Mouse (Mus musculus) kidney, embryonic 15.5 days (tissue): ENCODE results near the gene Fras1. TPM values are rescaled to one million over a fixed set of nuclear protein-coding genes. Genes with fewer than 3 reads are reported as not detected.

Source experiments
- ATAC-seq: fragments of 200-750 bp; cut with Nextera tagmentation; replicated peaks from 2 replicates; pipeline ENCODE4 v1.8.0; 2017; ENCODE audit warnings: moderate TSS enrichment; ENCODE audit not compliant: low FRiP score
- H3K27ac ChIP-seq: fragments of 300-500 bp; sonication (generic); 2 replicates; pipeline ENCODE4 v1.5.1; 2015; ENCODE audit warnings: mild to moderate bottlenecking, inconsistent platforms
- H3K27me3 ChIP-seq: fragments of 300-500 bp; sonication (generic); 2 replicates; pipeline ENCODE4 v1.6.1; 2015; ENCODE audit warnings: inconsistent platforms
- H3K36me3 ChIP-seq: fragments of 300-500 bp; sonication (generic); 2 replicates; pipeline ENCODE4 v1.6.1; 2015; ENCODE audit warnings: inconsistent platforms
- H3K4me1 ChIP-seq: fragments of 300-500 bp; sonication (generic); 2 replicates; pipeline ENCODE4 v1.6.1; 2015; ENCODE audit warnings: inconsistent platforms
- H3K4me2 ChIP-seq: fragments of 300-500 bp; sonication (generic); 2 replicates; pipeline ENCODE4 v1.6.1; 2015; ENCODE audit warnings: moderate library complexity, mild to moderate bottlenecking, inconsistent platforms
- H3K4me3 ChIP-seq: fragments of 300-500 bp; sonication (generic); replicated peaks from 2 replicates; pipeline ENCODE4 v1.5.1; 2015; ENCODE audit warnings: mild to moderate bottlenecking, inconsistent platforms
- H3K9ac ChIP-seq: fragments of 300-500 bp; sonication (generic); 2 replicates; pipeline ENCODE4 v1.6.1; 2015; ENCODE audit warnings: mild to moderate bottlenecking, inconsistent platforms
- H3K9me3 ChIP-seq: fragments of 300-500 bp; sonication (generic); replicated peaks from 2 replicates; pipeline ENCODE4 v1.6.1; 2016; ENCODE audit warnings: inconsistent platforms
- WGBS: fragments of 180-500 bp; shearing (Covaris S2); methylation state at CpG from one replicate; pipeline ENCODE4 v1.1.7; 2015; ENCODE audit warnings: mixed read lengths; 5-methylcytosine and 5-hydroxymethylcytosine counted together
- polyA plus RNA-seq: library from polyadenylated mRNA; unstranded; fragments of >200 nt; fragmentation: Nextera tagmentation; extraction: Ambion mirVana; gene quantifications from 2 replicates; pipeline ENCODE4 v1.2.1, GENCODE M21; 2015

Gene Fras1
- polyA plus RNA-seq, 1 experiment from 2014 or later, result 36.4 TPM

DNA sequence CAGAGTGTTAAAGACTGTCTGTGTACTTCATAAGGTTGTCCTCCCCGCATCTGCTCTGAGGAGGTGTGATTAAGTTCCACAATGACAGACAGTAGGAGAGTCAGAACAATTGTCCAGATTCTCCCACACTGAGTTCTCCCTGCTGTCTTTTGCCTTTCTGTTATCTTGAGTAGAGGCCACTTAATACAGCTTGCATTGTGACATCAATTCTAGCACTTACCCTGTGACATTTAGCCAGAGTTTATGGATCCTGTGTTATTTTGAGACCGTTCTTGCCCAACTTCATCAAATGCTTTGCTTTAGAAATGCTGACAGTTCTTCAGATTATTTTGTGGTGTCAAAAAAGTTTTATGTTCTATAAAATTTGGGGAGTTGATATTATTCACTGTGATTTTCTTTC, 81.5 kb downstream of the Fras1 start:
- H3K4me1 ChIP-seq, result peaks cover 62% of the 10 kb centered on the region
- no peak for ATAC-seq
- no peaks in the 10 kb centered on the region for H3K27me3 ChIP-seq
- H3K4me3 ChIP-seq, result no peak overlapping the region
- no peak overlapping the region for H3K27ac ChIP-seq
- H3K4me2 ChIP-seq, result no peak overlapping the region
- H3K9me3 ChIP-seq, result no peaks in the 10 kb centered on the region
- WGBS, result 60% methylated on average over 2 of the region's 2 CpGs
- H3K9ac ChIP-seq, result no peak overlapping the region
- no peaks in the 10 kb centered on the region for H3K36me3 ChIP-seq

- H3K4me2 ChIP-seq, result no peak overlapping the region
- WGBS, result 40% methylated on average over 4 of the region's 4 CpGs
- H3K9me3 ChIP-seq, result no peaks in the 10 kb centered on the region
Measured at GRCm38 (mm10) chr5:96457436-96457958, 83.7 kb downstream of the Fras1 start.

GRCm38 (mm10) chr5:96459605-96460004, 85.8 kb downstream of the Fras1 start:
- no peaks in the 10 kb centered on the region for H3K36me3 ChIP-seq
- H3K4me1 ChIP-seq, result peaks cover 43% of the 10 kb centered on the region
- ATAC-seq, result no peak
- no peaks in the 10 kb centered on the region for H3K27me3 ChIP-seq
- no peak overlapping the region for H3K4me2 ChIP-seq
- H3K9ac ChIP-seq, result no peak overlapping the region
- peak overlapping the region; percentile 29; the same call in 1 of the 2 replicates for H3K27ac ChIP-seq
- H3K4me3 ChIP-seq, result no peak overlapping the region
- no peaks in the 10 kb centered on the region for H3K9me3 ChIP-seq
- WGBS, result 64% methylated on average over 4 of the region's 4 CpGs

More at GRCm38 (mm10) chr5:96457436-96457958, 83.7 kb downstream of the Fras1 start:
- Histone ChIP-seq H3K27me3 (no peaks in the 10 kb centered on the region), H3K4me3 (no peak overlapping the region), H3K9ac (no peak overlapping the region), H3K27ac (peak overlapping the region; percentile 56), H3K36me3 (no peaks in the 10 kb centered on the region), H3K4me1 (peaks cover 54% of the 10 kb centered on the region)
- ATAC-seq, result no peak

DNA sequence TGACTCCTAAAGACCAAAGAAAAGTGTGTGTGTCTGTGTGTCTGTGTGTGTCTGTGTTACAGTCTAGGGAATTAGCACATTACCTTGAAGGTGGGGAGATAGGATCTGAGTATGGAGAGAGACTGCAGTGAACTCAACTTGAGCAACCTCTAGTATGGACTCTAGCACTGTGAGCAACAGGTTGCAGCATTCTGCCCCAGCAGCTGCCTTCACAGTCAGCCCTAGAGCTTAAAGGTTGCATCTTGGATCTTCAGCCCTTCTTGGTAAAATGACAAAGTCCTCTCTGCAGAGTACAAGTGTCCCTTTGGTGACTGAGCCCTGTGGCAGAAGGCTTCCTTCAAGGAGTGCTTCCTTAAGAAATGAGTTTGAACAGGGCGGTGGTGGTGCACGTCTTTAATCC, 88.4 kb downstream of the Fras1 start:
- Histone ChIP-seq H3K4me3 (no peak overlapping the region), H3K4me1 (peaks cover 35% of the 10 kb centered on the region), H3K9me3 (no peaks in the 10 kb centered on the region), H3K9ac (no peak overlapping the region), H3K27ac (no peak overlapping the region), H3K4me2 (no peak overlapping the region), H3K36me3 (no peaks in the 10 kb centered on the region), H3K27me3 (no peaks in the 10 kb centered on the region)
- WGBS, result 87% methylated on average over 2 of the region's 2 CpGs
- no peak for ATAC-seq

DNA sequence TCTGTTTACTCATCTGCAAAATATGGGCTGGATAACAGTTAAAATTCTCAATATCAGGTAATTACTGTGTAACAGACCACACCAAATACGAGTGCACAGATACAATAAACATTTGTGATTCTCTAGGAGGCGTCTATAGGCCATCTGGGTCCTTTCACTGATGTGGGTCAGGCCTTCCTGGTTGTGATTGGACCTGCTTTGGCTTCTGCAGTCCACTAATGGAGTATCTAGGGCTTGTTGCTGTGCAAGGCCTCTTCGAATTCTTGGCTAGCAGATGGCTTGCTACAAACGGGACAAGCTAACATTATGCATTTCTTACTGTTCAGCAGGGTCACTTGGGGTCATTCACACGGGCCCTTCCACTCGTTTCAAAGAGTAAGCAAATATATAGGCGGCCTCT, 92.7 kb downstream of the Fras1 start:
- 33% methylated on average over 7 of the region's 7 CpGs for WGBS
- no peak overlapping the region for H3K4me2 ChIP-seq
- no peak overlapping the region for H3K9ac ChIP-seq
- H3K9me3 ChIP-seq, result no peaks in the 10 kb centered on the region
- peaks cover 16% of the 10 kb centered on the region for H3K4me1 ChIP-seq
- H3K27me3 ChIP-seq, result no peaks in the 10 kb centered on the region
- H3K36me3 ChIP-seq, result no peaks in the 10 kb centered on the region
- no peak overlapping the region for H3K27ac ChIP-seq
- ATAC-seq, result no peak
- no peak overlapping the region for H3K4me3 ChIP-seq

GRCm38 (mm10) chr5:96471995-96472394, 98.2 kb downstream of the Fras1 start:
- H3K27ac ChIP-seq, result no peak overlapping the region
- H3K9me3 ChIP-seq, result no peaks in the 10 kb centered on the region
- no peak for ATAC-seq
- H3K4me2 ChIP-seq, result no peak overlapping the region
- no peaks in the 10 kb centered on the region for H3K27me3 ChIP-seq
- no peak overlapping the region for H3K9ac ChIP-seq
- no peaks in the 10 kb centered on the region for H3K36me3 ChIP-seq
- peaks cover 10% of the 10 kb centered on the region; the same call in 1 of the 2 replicates for H3K4me1 ChIP-seq
- 13% methylated on average over 3 of the region's 3 CpGs for WGBS
- no peak overlapping the region for H3K4me3 ChIP-seq

DNA sequence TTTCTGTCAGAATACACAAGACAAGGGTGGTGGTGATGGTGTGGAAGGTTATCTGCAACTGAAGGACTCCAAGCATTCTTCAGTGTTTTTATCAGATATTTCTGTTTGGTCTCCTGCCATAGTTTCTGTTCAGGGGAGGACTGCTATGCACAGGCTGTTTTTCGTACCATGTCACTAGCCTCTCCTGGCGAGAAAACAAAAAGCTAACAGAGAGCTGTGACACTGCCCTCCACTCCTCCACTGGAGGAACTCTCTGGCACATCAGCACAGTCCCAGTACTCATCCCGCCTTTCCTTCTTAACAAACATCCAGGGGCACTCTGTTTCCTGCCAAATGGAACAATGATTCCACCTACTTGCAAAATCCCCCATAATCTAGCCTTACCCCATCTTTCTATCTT, 101.7 kb downstream of the Fras1 start:
- 62% methylated on average over 3 of the region's 3 CpGs for WGBS
- H3K27me3 ChIP-seq, result no peaks in the 10 kb centered on the region
- H3K4me2 ChIP-seq, result no peak overlapping the region
- no peak for ATAC-seq
- no peaks in the 10 kb centered on the region for H3K9me3 ChIP-seq
- H3K27ac ChIP-seq, result no peak overlapping the region
- H3K36me3 ChIP-seq, result no peaks in the 10 kb centered on the region
- no peak overlapping the region for H3K9ac ChIP-seq
- no peak overlapping the region for H3K4me3 ChIP-seq
- peaks cover 13% of the 10 kb centered on the region; the same call in 1 of the 2 replicates for H3K4me1 ChIP-seq

- Histone ChIP-seq H3K36me3 (no peaks in the 10 kb centered on the region), H3K9me3 (no peaks in the 10 kb centered on the region), H3K4me3 (no peak overlapping the region), H3K9ac (no peak overlapping the region), H3K4me2 (no peak overlapping the region), H3K27ac (no peak overlapping the region), H3K27me3 (no peaks in the 10 kb centered on the region), H3K4me1 (0 out of 2 replicates have a peak, but pooled peaks cover 6% of the 10 kb centered on the region)
- no peak for ATAC-seq
Measured at GRCm38 (mm10) chr5:96479003-96479402, 105.2 kb downstream of the Fras1 start.

DNA sequence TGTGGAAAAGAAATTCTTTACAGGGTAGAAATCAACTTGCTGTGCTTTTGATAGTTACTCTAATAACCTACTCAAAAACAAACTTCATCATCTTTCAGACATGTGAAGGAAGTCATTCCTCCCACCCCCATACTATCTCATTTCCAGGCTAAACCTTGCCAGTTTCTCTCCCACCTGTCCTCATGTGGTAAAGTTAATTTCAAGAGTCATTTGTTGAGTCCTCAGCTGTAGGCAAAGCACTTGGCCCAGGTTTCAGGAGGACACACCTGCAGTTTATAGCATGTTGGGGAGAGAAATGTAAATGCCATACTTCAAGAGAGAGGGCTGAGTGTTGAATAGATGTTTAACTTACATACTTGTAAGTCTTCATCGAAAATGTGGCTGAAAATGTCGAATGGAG, 107.4 kb downstream of the Fras1 start:
- 0 out of 2 replicates have a peak, but pooled peaks cover 3% of the 10 kb centered on the region for H3K4me1 ChIP-seq
- H3K4me2 ChIP-seq, result no peak overlapping the region
- no peaks in the 10 kb centered on the region for H3K36me3 ChIP-seq
- no peaks in the 10 kb centered on the region for H3K9me3 ChIP-seq
- H3K4me3 ChIP-seq, result no peak overlapping the region
- ATAC-seq, result no peak
- 98% methylated on average over 2 of the region's 2 CpGs for WGBS
- no peak overlapping the region for H3K9ac ChIP-seq
- H3K27me3 ChIP-seq, result no peaks in the 10 kb centered on the region
- H3K27ac ChIP-seq, result no peak overlapping the region

GRCm38 (mm10) chr5:96482054-96482453, 108.3 kb downstream of the Fras1 start:
- no peak overlapping the region for H3K9ac ChIP-seq
- no peak overlapping the region for H3K4me3 ChIP-seq
- H3K9me3 ChIP-seq, result no peaks in the 10 kb centered on the region
- no peak for ATAC-seq
- no peaks in the 10 kb centered on the region for H3K27me3 ChIP-seq
- no peaks in the 10 kb centered on the region for H3K36me3 ChIP-seq
- 0 out of 2 replicates have a peak, but pooled peaks cover 3% of the 10 kb centered on the region for H3K4me1 ChIP-seq
- no peak overlapping the region for H3K4me2 ChIP-seq
- H3K27ac ChIP-seq, result no peak overlapping the region
- 83% methylated on average over 4 of the region's 4 CpGs for WGBS

DNA sequence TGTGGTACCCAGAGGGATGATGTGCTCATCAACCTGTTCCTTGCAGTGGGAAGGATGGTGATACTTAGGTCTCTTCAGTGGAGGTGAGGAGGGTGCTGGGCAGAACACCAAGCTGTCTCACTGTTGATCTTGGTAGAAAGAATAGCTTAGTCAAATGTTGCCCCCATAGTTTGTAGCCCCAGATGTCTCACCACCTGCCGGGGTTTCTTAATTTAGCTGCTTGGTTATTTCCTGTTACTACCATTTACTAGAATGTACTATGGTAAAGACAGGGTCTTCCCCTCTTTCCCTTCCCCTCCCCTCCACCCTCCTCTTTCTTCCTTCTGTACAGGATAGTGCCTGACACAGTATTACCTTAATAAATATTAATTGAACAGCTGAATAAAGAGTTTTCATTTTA, 118.7 kb downstream of the Fras1 start:
- H3K4me2 ChIP-seq, result no peak overlapping the region
- no peaks in the 10 kb centered on the region for H3K27me3 ChIP-seq
- no peak overlapping the region for H3K27ac ChIP-seq
- ATAC-seq, result no peak
- no peaks in the 10 kb centered on the region for H3K9me3 ChIP-seq
- no peak overlapping the region for H3K9ac ChIP-seq
- WGBS, result 78% methylated on average over 1 of the region's 1 CpGs
- no peaks in the 10 kb centered on the region for H3K36me3 ChIP-seq
- no peaks in the 10 kb centered on the region for H3K4me1 ChIP-seq
- no peak overlapping the region for H3K4me3 ChIP-seq

- no peaks in the 10 kb centered on the region for H3K27me3 ChIP-seq
- H3K36me3 ChIP-seq, result no peaks in the 10 kb centered on the region
- 93% methylated on average over 7 of the region's 7 CpGs for WGBS
- no peak overlapping the region for H3K9ac ChIP-seq
- no peak for ATAC-seq
- no peaks in the 10 kb centered on the region for H3K9me3 ChIP-seq
- no peaks in the 10 kb centered on the region for H3K4me1 ChIP-seq
- H3K4me3 ChIP-seq, result no peak overlapping the region
- H3K4me2 ChIP-seq, result no peak overlapping the region
- H3K27ac ChIP-seq, result no peak overlapping the region
Measured at GRCm38 (mm10) chr5:96494502-96495292, 120.9 kb downstream of the Fras1 start.
